Mouse (Mus musculus): ENCODE data around the gene Nrtn.

GRCm38 (mm10) chr17:56703038-56703437 lies 54.3 kb downstream of the Nrtn start:
- no peak for TF ChIP-seq CTCF (IDR thresholded peaks at IDR 0.05)
- TF ChIP-seq EP300 (IDR thresholded peaks at IDR 0.05): no peak

All from lung, postnatal 0 days (tissue).